Mouse (Mus musculus) testis, adult 2 months (tissue): ENCODE data around the gene Lamtor3.

Experiments used
- CTCF ChIP-seq: fragments of 200-500 bp; IDR thresholded peaks from 2 replicates; pipeline ENCODE4 v1.5.1; 2012; ENCODE audit warnings: low read depth, mild to moderate bottlenecking, inconsistent platforms, low read length, moderate library complexity; ENCODE audit not compliant: control insufficient read depth, insufficient read depth, insufficient replicate concordance
- POLR2A ChIP-seq: fragments of 200-500 bp; IDR thresholded peaks from 2 replicates; pipeline ENCODE4 v1.6.1; 2012; ENCODE audit warnings: low read depth, mild to moderate bottlenecking, inconsistent platforms, low read length, moderate library complexity; ENCODE audit not compliant: control insufficient read depth

DNA sequence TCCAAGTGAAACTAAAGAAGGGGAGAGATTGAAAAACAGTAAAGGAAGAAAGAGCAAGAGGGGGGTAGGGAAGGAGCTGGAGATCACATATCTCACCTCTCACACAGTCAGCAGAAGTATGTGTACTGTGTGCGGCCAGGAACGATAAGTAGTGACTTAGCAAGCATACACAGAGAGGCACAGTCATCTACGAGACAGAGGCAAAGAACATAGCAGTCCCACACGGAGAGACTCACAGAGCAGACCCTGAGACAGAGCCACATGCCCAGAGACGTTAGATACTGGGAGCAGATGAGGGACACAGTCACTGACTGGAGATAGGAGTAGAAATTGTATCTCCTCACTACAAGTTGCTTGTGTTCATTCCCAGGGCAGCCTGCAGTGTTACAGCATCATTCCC is 53.9 kb downstream of the Lamtor3 start:
- TF ChIP-seq CTCF (no peak), POLR2A (no peak)
